Mouse (Mus musculus) myocyte (in vitro differentiated cells): Measurements from ENCODE around the gene Cap2.
A peak's percentile ranks its signal among the peaks of the same experiment; 100 is the strongest.

Source experiments
- CEBPB ChIP-seq: IDR thresholded peaks from 2 replicates; pipeline ENCODE4 v1.6.1; 2011; ENCODE audit warnings: mild to moderate bottlenecking, moderate library complexity; ENCODE audit not compliant: poor library complexity, insufficient read depth, severe bottlenecking
- E2F4 ChIP-seq: IDR thresholded peaks from one replicate; pipeline ENCODE4 v1.6.1; 2011; ENCODE audit warnings: mild to moderate bottlenecking, control low read depth, moderate library complexity; ENCODE audit not compliant: insufficient read depth
- MAX ChIP-seq: IDR thresholded peaks from one replicate; pipeline ENCODE4 v1.6.1; 2011; ENCODE audit warnings: low read depth, mild to moderate bottlenecking, control low read depth
- MYOD1 ChIP-seq, 3 experiments: IDR thresholded peaks; one replicate each; pipeline ENCODE4 v1.6.1; 2011; ENCODE audit warnings: control low read depth in 2 of 3, low read depth in 2 of 3, mild to moderate bottlenecking in 2 of 3, moderate library complexity in 1 of 3; ENCODE audit not compliant: insufficient read length in 2 of 3, control insufficient read depth in 1 of 3
- MYOG ChIP-seq, 3 experiments: IDR thresholded peaks; one replicate each; pipeline ENCODE4 v1.6.1; 2011; ENCODE audit warnings: control low read depth in 2 of 3, low read depth in 2 of 3, mild to moderate bottlenecking in 2 of 3; ENCODE audit not compliant: insufficient read length in 2 of 3, control insufficient read depth in 1 of 3, insufficient read depth in 1 of 3
- POLR2A ChIP-seq: IDR thresholded peaks from one replicate; pipeline ENCODE4 v1.6.1; 2011; ENCODE audit warnings: low read depth, mild to moderate bottlenecking, control low read depth, moderate library complexity; ENCODE audit not compliant: insufficient read length
- POLR2AphosphoS2 ChIP-seq: IDR thresholded peaks from one replicate; pipeline ENCODE4 v1.6.1; 2011; ENCODE audit warnings: low read depth, control low read depth; ENCODE audit not compliant: insufficient read length
- REST ChIP-seq: IDR thresholded peaks from one replicate; pipeline ENCODE4 v1.6.1; 2011; ENCODE audit warnings: mild to moderate bottlenecking, control low read depth, moderate library complexity; ENCODE audit not compliant: insufficient read depth, insufficient read length
- TCF12 ChIP-seq: IDR thresholded peaks from one replicate; pipeline ENCODE4 v1.6.1; 2011; ENCODE audit warnings: mild to moderate bottlenecking, control low read depth; ENCODE audit not compliant: poor library complexity, insufficient read depth, severe bottlenecking
- TCF3 ChIP-seq: IDR thresholded peaks from one replicate; pipeline ENCODE4 v1.6.1; 2011; ENCODE audit warnings: low read depth, control low read depth; ENCODE audit not compliant: insufficient read length
- USF1 ChIP-seq: IDR thresholded peaks from one replicate; pipeline ENCODE4 v1.6.1; 2011; ENCODE audit warnings: low read depth, mild to moderate bottlenecking, control low read depth, moderate library complexity

- TF ChIP-seq E2F4 (no peak), POLR2A (no peak), MAX (no peak), CEBPB (0 out of 2 replicates have a peak, but pooled peaks have one; percentile 15), REST (no peak), POLR2AphosphoS2 (no peak), TCF12 (peak; percentile 88), MYOD1 (IDR thresholded peaks at IDR 0.05; ENCODE audit: control insufficient read depth in 1 of 3, insufficient read length in 2 of 3, low read depth in 2 of 3) (peak; percentile 63 to 92 (median 81)), MYOG (IDR thresholded peaks at IDR 0.05; ENCODE audit: control insufficient read depth in 1 of 3, insufficient read depth in 1 of 3, insufficient read length in 2 of 3, low read depth in 2 of 3) (peak in 2 of 3 experiments; percentile 91 to 94), USF1 (no peak), TCF3 (peak; percentile 71)
Measured at GRCm38 (mm10) chr13:46534171-46534968, 32.7 kb downstream of the Cap2 start.
